Mouse (Mus musculus): ENCODE results near the gene Capza3.

GRCm38 (mm10) chr6:140069177-140069576, 28.1 kb downstream of the Capza3 start:
- TF ChIP-seq POLR2A (IDR thresholded peaks at IDR 0.05; ENCODE audit: insufficient read depth, low read depth, low read length) = no peak
- TF ChIP-seq CTCF (IDR thresholded peaks at IDR 0.05; ENCODE audit: insufficient read depth, low read depth, low read length) = no peak

All from olfactory bulb, adult 2 months (tissue).